Mouse (Mus musculus): Measurements from ENCODE around the gene Abcg1.

Gene Abcg1

GRCm38 (mm10) chr17:31039626-31040025 is 17.8 kb upstream of the Abcg1 start:
- peak; percentile 69 to 76 for DNase-seq (ENCODE audit: low read depth in 1 of 2, low spot score in 2 of 2)

GRCm38 (mm10) chr17:31040421-31040820 is 17.1 kb upstream of the Abcg1 start:
- no peak for DNase-seq (ENCODE audit: low read depth in 1 of 2, low spot score in 2 of 2)

GRCm38 (mm10) chr17:31042751-31043150 is 14.7 kb upstream of the Abcg1 start:
- DNase-seq (ENCODE audit: low read depth in 1 of 2, low spot score in 2 of 2): no peak

- DNase-seq (ENCODE audit: low read depth in 1 of 2, low spot score in 2 of 2): no peak
These were observed 643 bp downstream of the Abcg1 start for GRCm38 (mm10) chr17:31057891-31058744.

GRCm38 (mm10) chr17:31058745-31059085 is 1.2 kb downstream of the Abcg1 start:
- DNase-seq (ENCODE audit: low read depth in 1 of 2, low spot score in 2 of 2): peak in 1 of 2 experiments; percentile 49

GRCm38 (mm10) chr17:31060196-31060587 is 2.7 kb downstream of the Abcg1 start:
- DNase-seq (ENCODE audit: low read depth in 1 of 2, low spot score in 2 of 2): no peak

- no peak for DNase-seq (ENCODE audit: low read depth in 1 of 2, low spot score in 2 of 2)
These were observed 3.3 kb downstream of the Abcg1 start for GRCm38 (mm10) chr17:31060588-31061345.

GRCm38 (mm10) chr17:31061346-31062095 is 4.0 kb downstream of the Abcg1 start:
- no peak for DNase-seq (ENCODE audit: low read depth in 1 of 2, low spot score in 2 of 2)

- DNase-seq (ENCODE audit: low read depth in 1 of 2, low spot score in 2 of 2): no peak
These were observed 8.6 kb downstream of the Abcg1 start for GRCm38 (mm10) chr17:31066058-31066457.

GRCm38 (mm10) chr17:31067051-31067450 is 9.6 kb downstream of the Abcg1 start:
- no peak for DNase-seq (ENCODE audit: low read depth in 1 of 2, low spot score in 2 of 2)

- no peak for DNase-seq (ENCODE audit: low read depth in 1 of 2, low spot score in 2 of 2)
These were observed 11.6 kb downstream of the Abcg1 start for GRCm38 (mm10) chr17:31069121-31069520.

- no peak for DNase-seq (ENCODE audit: low read depth in 1 of 2, low spot score in 2 of 2)
These were observed 12.4 kb downstream of the Abcg1 start for GRCm38 (mm10) chr17:31069845-31070244.

GRCm38 (mm10) chr17:31070403-31071185 is 13.1 kb downstream of the Abcg1 start:
- no peak for DNase-seq (ENCODE audit: low read depth in 1 of 2, low spot score in 2 of 2)

- DNase-seq (ENCODE audit: low read depth in 1 of 2, low spot score in 2 of 2): no peak
These were observed 14.2 kb downstream of the Abcg1 start for GRCm38 (mm10) chr17:31071421-31072301.

GRCm38 (mm10) chr17:31072872-31073271 is 15.4 kb downstream of the Abcg1 start:
- DNase-seq (ENCODE audit: low read depth in 1 of 2, low spot score in 2 of 2): no peak

GRCm38 (mm10) chr17:31073273-31074052 is 16.0 kb downstream of the Abcg1 start:
- peak in 1 of 2 experiments; percentile 48 for DNase-seq (ENCODE audit: low read depth in 1 of 2, low spot score in 2 of 2)

GRCm38 (mm10) chr17:31074053-31074590 is 16.6 kb downstream of the Abcg1 start:
- DNase-seq (ENCODE audit: low read depth in 1 of 2, low spot score in 2 of 2): no peak

GRCm38 (mm10) chr17:31074666-31075065 is 17.2 kb downstream of the Abcg1 start:
- DNase-seq (ENCODE audit: low read depth in 1 of 2, low spot score in 2 of 2): no peak

- DNase-seq (ENCODE audit: low read depth in 1 of 2, low spot score in 2 of 2): no peak
These were observed 18.0 kb downstream of the Abcg1 start for GRCm38 (mm10) chr17:31075471-31075870.
